Mouse (Mus musculus) heart, embryonic 15.5 days (tissue): ENCODE data around the gene Psmb11. TPM values are rescaled to one million over a fixed set of nuclear protein-coding genes. Genes with fewer than 3 reads are reported as not detected.

ENCODE experiments used
- ATAC-seq: fragments of 200-750 bp; cut with Nextera tagmentation; replicated peaks from 2 replicates; pipeline ENCODE4 v1.8.0; 2017; ENCODE audit warnings: low read depth, moderate TSS enrichment; ENCODE audit not compliant: insufficient number of reproducible peaks, insufficient read depth, low FRiP score
- H3K27ac ChIP-seq: fragments of 300-500 bp; sonication (generic); 2 replicates; pipeline ENCODE4 v1.5.1; 2015; ENCODE audit warnings: mild to moderate bottlenecking, inconsistent platforms
- H3K27me3 ChIP-seq: fragments of 300-500 bp; sonication (generic); 2 replicates; pipeline ENCODE4 v1.6.1; 2015; ENCODE audit warnings: inconsistent platforms
- H3K36me3 ChIP-seq: fragments of 300-500 bp; sonication (generic); 2 replicates; pipeline ENCODE4 v1.6.1; 2015; ENCODE audit warnings: mild to moderate bottlenecking, inconsistent platforms
- H3K4me1 ChIP-seq: fragments of 300-500 bp; sonication (generic); replicated peaks from 2 replicates; pipeline ENCODE4 v1.6.1; 2015; ENCODE audit warnings: inconsistent platforms
- H3K4me2 ChIP-seq: fragments of 300-500 bp; sonication (generic); 2 replicates; pipeline ENCODE4 v1.6.1; 2015; ENCODE audit warnings: inconsistent platforms, mild to moderate bottlenecking, moderate library complexity
- H3K4me3 ChIP-seq: fragments of 300-500 bp; sonication (generic); 2 replicates; pipeline ENCODE4 v1.5.1; 2015; ENCODE audit warnings: mild to moderate bottlenecking, inconsistent platforms
- H3K9ac ChIP-seq: fragments of 300-500 bp; sonication (generic); 2 replicates; pipeline ENCODE4 v1.6.1; 2015; ENCODE audit warnings: mild to moderate bottlenecking, inconsistent platforms
- H3K9me3 ChIP-seq: fragments of 300-500 bp; sonication (generic); replicated peaks from 2 replicates; pipeline ENCODE4 v1.6.1; 2016; ENCODE audit warnings: inconsistent platforms
- WGBS: fragments of 180-500 bp; shearing (Covaris S2); methylation state at CpG from one replicate; pipeline ENCODE4 v1.1.7; 2015; ENCODE audit warnings: mixed read lengths; 5-methylcytosine and 5-hydroxymethylcytosine counted together
- polyA plus RNA-seq: library from polyadenylated mRNA; unstranded; fragments of >200 nt; fragmentation: Nextera tagmentation; extraction: Ambion mirVana; gene quantifications from 2 replicates; pipeline ENCODE4 v1.2.1, GENCODE M21; 2015

Gene Psmb11
- polyA plus RNA-seq, 1 experiment from 2014 or later: 1.7 TPM

DNA sequence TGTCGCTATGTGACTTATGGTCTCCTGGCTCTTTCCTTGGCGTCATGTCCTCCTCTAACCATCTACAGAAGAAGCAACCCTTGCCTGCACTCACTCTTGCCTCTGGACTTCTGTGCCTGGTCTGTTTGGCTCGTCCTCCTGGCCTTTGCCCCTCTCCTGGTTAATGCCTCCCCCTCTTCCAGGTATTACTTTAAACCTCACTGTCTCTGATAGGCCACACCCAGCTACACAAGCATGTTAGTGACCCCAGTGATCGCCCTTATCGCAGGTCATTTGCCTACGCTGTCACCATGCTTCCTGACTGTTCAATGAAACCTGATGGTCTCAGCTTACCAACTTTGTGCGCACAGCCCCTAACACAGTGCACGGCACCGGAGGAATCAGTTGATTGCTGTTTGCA lies 38.7 kb upstream of the Psmb11 start:
- no peak overlapping the region for H3K4me3 ChIP-seq
- WGBS: 86% methylated on average over 9 of the region's 9 CpGs
- H3K9ac ChIP-seq: no peak overlapping the region
- ATAC-seq: no peak
- H3K27me3 ChIP-seq: no peaks in the 10 kb centered on the region
- H3K9me3 ChIP-seq: no peaks in the 10 kb centered on the region
- H3K27ac ChIP-seq: no peak overlapping the region
- H3K4me1 ChIP-seq: peaks cover 5% of the 10 kb centered on the region
- H3K4me2 ChIP-seq: no peak overlapping the region
- H3K36me3 ChIP-seq: 0 out of 2 replicates have a peak, but pooled peaks cover 3% of the 10 kb centered on the region

DNA sequence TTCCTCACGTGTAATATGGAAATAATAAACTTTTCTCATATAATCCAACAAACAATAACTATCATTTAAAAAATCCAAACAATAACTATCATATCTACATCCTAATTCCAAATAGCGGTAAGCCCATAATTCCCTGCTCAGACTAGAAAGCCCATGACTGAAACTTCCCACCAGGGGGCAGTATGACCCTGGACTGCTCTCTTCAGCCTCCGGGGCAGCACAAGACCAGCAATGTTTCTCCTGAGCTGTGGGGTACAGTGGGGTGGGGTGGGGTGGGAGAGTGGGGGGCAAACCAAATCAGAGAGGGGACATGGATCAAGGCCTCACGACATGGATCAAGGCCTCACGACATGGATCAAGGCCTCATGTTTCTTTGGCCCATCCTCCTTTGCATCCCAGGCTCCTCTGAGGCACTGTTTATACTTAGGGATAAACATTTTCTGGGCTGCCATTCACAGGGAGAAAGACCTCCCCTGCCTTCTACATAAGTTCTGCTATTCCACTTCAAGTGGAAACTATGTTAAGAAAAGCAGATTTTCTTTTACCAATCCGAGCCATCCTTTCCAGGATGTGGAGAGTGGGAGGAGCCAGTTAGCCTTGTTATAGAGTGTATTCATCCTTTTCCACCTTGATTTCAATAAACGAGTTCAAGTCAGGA lies 37.4 kb upstream of the Psmb11 start:
- Histone ChIP-seq H3K9ac (no peak overlapping the region), H3K4me3 (no peak overlapping the region), H3K27ac (no peak overlapping the region), H3K4me1 (peaks cover 6% of the 10 kb centered on the region), H3K4me2 (no peak overlapping the region), H3K36me3 (0 out of 2 replicates have a peak, but pooled peaks cover 3% of the 10 kb centered on the region), H3K27me3 (no peaks in the 10 kb centered on the region), H3K9me3 (no peaks in the 10 kb centered on the region)
- 37% methylated on average over 7 of the region's 7 CpGs for WGBS
- ATAC-seq: peak; percentile 47; the same call in 1 of the 2 replicates

DNA sequence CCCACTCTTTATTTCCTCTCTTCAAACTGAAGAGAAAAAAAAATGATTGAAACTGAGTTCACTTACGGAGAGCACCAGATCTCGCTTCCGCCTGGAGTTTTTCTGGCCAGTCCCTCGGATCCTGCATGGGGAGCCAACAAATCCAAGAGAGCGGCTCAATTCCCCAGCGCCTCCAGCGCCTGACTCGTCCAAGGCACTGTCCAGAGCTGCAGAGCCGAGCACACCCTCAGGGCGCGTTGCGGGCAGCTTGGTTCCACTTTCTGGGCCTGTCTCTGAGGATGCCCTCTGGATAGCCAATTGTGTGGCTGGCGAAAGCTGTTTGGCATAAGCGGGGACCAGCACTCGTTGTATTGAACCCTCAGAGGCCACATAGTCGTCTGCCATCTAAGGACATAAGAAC lies 30.2 kb upstream of the Psmb11 start:
- no peak overlapping the region for H3K27ac ChIP-seq
- WGBS: 90% methylated on average over 16 of the region's 16 CpGs

GRCm38 (mm10) chr14:54592319-54592934 lies 28.8 kb upstream of the Psmb11 start:
- H3K27me3 ChIP-seq: no peaks in the 10 kb centered on the region
- H3K36me3 ChIP-seq: no peaks in the 10 kb centered on the region
- H3K27ac ChIP-seq: peak overlapping the region; percentile 90
- no peak overlapping the region for H3K4me3 ChIP-seq
- peak overlapping the region; percentile 46; the same call in 1 of the 2 replicates for H3K9ac ChIP-seq
- 23% methylated on average over 10 of the region's 10 CpGs for WGBS
- peak overlapping the region; percentile 24 for H3K4me2 ChIP-seq
- peaks cover 32% of the 10 kb centered on the region for H3K4me1 ChIP-seq
- ATAC-seq: peak; percentile 83
- H3K9me3 ChIP-seq: no peaks in the 10 kb centered on the region

More for the DNA sequence above, 30.2 kb upstream of the Psmb11 start:
- Histone ChIP-seq H3K9me3 (no peaks in the 10 kb centered on the region), H3K4me2 (no peak overlapping the region), H3K4me1 (peaks cover 32% of the 10 kb centered on the region), H3K36me3 (no peaks in the 10 kb centered on the region), H3K27me3 (no peaks in the 10 kb centered on the region), H3K4me3 (no peak overlapping the region), H3K9ac (no peak overlapping the region)
- no peak for ATAC-seq

DNA sequence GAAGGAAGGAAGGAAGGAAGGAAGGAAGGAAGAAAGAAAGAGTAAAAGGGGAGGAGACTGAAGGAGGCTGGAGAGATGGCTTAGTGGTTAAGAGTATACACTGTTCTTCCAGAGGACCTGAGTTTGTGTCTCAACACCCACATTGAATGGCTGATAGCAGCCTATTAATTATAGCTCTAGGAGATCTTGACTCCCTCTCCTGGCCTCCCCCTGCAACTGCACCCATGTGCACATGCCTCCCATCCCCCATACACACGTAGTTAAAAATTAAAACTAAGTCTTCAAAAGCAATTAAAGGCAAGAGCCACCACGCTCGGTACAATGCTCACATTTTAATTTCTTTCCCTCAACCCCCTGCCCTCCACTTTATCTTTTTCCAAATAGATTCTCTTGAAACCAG lies 27.2 kb upstream of the Psmb11 start:
- 91% methylated on average over 3 of the region's 3 CpGs for WGBS
- Histone ChIP-seq H3K36me3 (no peaks in the 10 kb centered on the region), H3K9ac (no peak overlapping the region), H3K4me1 (peaks cover 24% of the 10 kb centered on the region), H3K27me3 (no peaks in the 10 kb centered on the region), H3K4me3 (no peak overlapping the region), H3K4me2 (peak overlapping the region; percentile 59; the same call in 1 of the 2 replicates), H3K9me3 (no peaks in the 10 kb centered on the region), H3K27ac (no peak overlapping the region)
- no peak for ATAC-seq

GRCm38 (mm10) chr14:54594631-54595414 lies 26.4 kb upstream of the Psmb11 start:
- peaks cover 24% of the 10 kb centered on the region for H3K4me1 ChIP-seq
- peak overlapping the region; percentile 38; the same call in 1 of the 2 replicates for H3K9ac ChIP-seq
- ATAC-seq: 0 out of 2 replicates have a peak, but pooled peaks have one; percentile 36
- no peaks in the 10 kb centered on the region for H3K9me3 ChIP-seq
- peak overlapping the region; percentile 34 for H3K4me3 ChIP-seq
- no peaks in the 10 kb centered on the region for H3K27me3 ChIP-seq
- peak overlapping the region; percentile 46; the same call in 1 of the 2 replicates for H3K27ac ChIP-seq
- WGBS: 50% methylated on average over 28 of the region's 28 CpGs
- H3K4me2 ChIP-seq: peak overlapping the region; percentile 59
- no peaks in the 10 kb centered on the region for H3K36me3 ChIP-seq

- H3K4me1 ChIP-seq: peaks cover 25% of the 10 kb centered on the region
- H3K9ac ChIP-seq: no peak overlapping the region
- no peak overlapping the region for H3K27ac ChIP-seq
- 78% methylated on average over 7 of the region's 7 CpGs for WGBS
- no peak for ATAC-seq
- H3K4me2 ChIP-seq: no peak overlapping the region
- H3K27me3 ChIP-seq: no peaks in the 10 kb centered on the region
- H3K9me3 ChIP-seq: no peaks in the 10 kb centered on the region
- no peaks in the 10 kb centered on the region for H3K36me3 ChIP-seq
- H3K4me3 ChIP-seq: no peak overlapping the region
Observed at GRCm38 (mm10) chr14:54597084-54597483, 24.1 kb upstream of the Psmb11 start.

GRCm38 (mm10) chr14:54601601-54602000 lies 19.6 kb upstream of the Psmb11 start:
- Histone ChIP-seq H3K27me3 (no peaks in the 10 kb centered on the region), H3K4me1 (peaks cover 20% of the 10 kb centered on the region), H3K9me3 (no peaks in the 10 kb centered on the region), H3K36me3 (no peaks in the 10 kb centered on the region), H3K4me3 (no peak overlapping the region), H3K4me2 (no peak overlapping the region), H3K27ac (no peak overlapping the region), H3K9ac (no peak overlapping the region)
- no peak for ATAC-seq
- WGBS: 70% methylated on average over 2 of the region's 2 CpGs

DNA sequence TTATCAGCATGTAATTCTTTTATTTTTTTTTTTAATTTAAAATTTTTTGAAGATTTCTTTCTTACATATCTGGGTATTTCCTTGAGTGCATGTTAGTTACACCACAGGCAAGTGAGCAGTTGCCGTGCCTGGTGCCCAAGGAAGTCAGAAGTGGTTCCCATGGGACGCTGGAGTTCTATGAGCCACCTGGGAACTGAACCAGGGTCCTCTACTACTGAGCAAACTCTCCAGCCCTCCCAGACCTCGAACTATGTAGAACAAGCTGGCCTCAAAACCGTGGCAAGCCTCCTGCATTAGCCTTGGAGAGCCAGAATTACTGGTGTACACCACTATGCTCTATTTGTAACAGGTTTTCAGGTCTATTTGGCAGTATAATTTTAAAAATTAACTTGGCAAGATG lies 18.6 kb upstream of the Psmb11 start:
- H3K9ac ChIP-seq: peak overlapping the region; percentile 83
- peak overlapping the region; percentile 98 for H3K27ac ChIP-seq
- H3K36me3 ChIP-seq: no peaks in the 10 kb centered on the region
- no peak for ATAC-seq
- H3K27me3 ChIP-seq: no peaks in the 10 kb centered on the region
- peak overlapping the region; percentile 69 for H3K4me2 ChIP-seq
- 42% methylated on average over 4 of the region's 4 CpGs for WGBS
- H3K4me3 ChIP-seq: peak overlapping the region; percentile 83
- H3K4me1 ChIP-seq: peaks cover 20% of the 10 kb centered on the region
- no peaks in the 10 kb centered on the region for H3K9me3 ChIP-seq

DNA sequence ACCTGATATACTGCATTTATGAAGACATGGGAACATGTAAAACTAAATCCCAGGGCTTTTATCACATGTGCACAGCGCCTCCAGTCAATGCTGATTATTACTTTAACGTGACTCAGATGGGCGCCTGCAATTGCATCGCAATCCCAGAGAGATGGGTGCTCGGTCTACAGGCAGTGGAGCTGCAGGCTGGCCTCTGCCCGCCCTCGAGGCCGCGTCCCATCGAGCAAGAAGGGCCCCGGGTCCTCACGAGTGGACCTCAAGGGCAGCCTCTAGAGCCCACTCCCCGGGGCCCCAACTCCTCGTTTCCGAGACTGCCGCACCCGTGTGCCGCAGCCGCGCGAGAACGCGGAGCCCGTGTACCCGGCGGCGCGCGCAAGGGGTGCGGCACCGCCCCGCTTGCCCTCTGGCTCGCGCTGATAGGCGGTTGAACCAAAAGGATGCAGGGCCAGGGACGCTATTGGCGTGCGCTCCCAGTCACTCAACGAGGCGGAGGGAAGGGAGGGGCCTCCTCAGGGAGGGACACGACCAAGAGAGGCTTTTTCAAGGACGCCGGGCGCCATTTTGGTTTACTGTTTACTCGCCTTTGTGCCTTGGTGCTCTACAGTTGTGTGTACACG lies 18.1 kb upstream of the Psmb11 start:
- Histone ChIP-seq H3K9me3 (no peaks in the 10 kb centered on the region), H3K4me2 (peak overlapping the region; percentile 69), H3K4me1 (peaks cover 20% of the 10 kb centered on the region), H3K27ac (peak overlapping the region; percentile 98), H3K36me3 (no peaks in the 10 kb centered on the region), H3K4me3 (peak overlapping the region; percentile 83), H3K27me3 (no peaks in the 10 kb centered on the region), H3K9ac (peak overlapping the region; percentile 83)
- ATAC-seq: peak; percentile 98
- under 1% methylated on average over 46 of the region's 46 CpGs for WGBS

GRCm38 (mm10) chr14:54603686-54604085 lies 17.5 kb upstream of the Psmb11 start:
- H3K36me3 ChIP-seq: no peaks in the 10 kb centered on the region
- peaks cover 20% of the 10 kb centered on the region for H3K4me1 ChIP-seq
- H3K4me3 ChIP-seq: peak overlapping the region; percentile 83
- no peak overlapping the region for H3K9ac ChIP-seq
- peak overlapping the region; percentile 98 for H3K27ac ChIP-seq
- no peaks in the 10 kb centered on the region for H3K9me3 ChIP-seq
- WGBS: 82% methylated on average over 8 of the region's 8 CpGs
- ATAC-seq: no peak
- H3K27me3 ChIP-seq: no peaks in the 10 kb centered on the region
- peak overlapping the region; percentile 69 for H3K4me2 ChIP-seq
